Mouse (Mus musculus) MEL (cell line): ENCODE results near the gene 4930544D05Rik. TPM values are rescaled to one million over a fixed set of nuclear protein-coding genes. Genes with fewer than 3 reads are reported as not detected.
A peak's percentile ranks its signal among the peaks of the same experiment; 100 is the strongest.

Source experiments
- DNase-seq: peaks from one replicate; pipeline ENCODE4 v3.0.0; 2011; ENCODE audit warnings: low read depth, low spot score
- H3K27ac ChIP-seq: 2 replicates; pipeline ENCODE4 v1.5.1; 2012; ENCODE audit warnings: low read depth, mild to moderate bottlenecking, control low read depth, low read length, moderate library complexity; ENCODE audit not compliant: control insufficient read depth
- H3K27me3 ChIP-seq, 2 experiments: fragments of 150-350 bp in 1 of 2; sonication (generic) in 1 of 2; 2 replicates each; pipeline ENCODE4 v1.6.1; 2012; ENCODE audit warnings: low read length in 2 of 2, mild to moderate bottlenecking in 2 of 2, improper control_type of control experiment in 1 of 2, moderate library complexity in 1 of 2; ENCODE audit not compliant: insufficient read depth in 2 of 2, control insufficient read depth in 1 of 2
- H3K36me3 ChIP-seq, 2 experiments: 2 replicates each; pipeline ENCODE4 v1.6.1; 2012 to 2014; ENCODE audit warnings: low read length in 2 of 2, improper control_type of control experiment in 1 of 2, inconsistent platforms in 1 of 2, mild to moderate bottlenecking in 1 of 2; ENCODE audit not compliant: insufficient read depth in 2 of 2, control insufficient read depth in 1 of 2
- H3K4me1 ChIP-seq, 2 experiments: fragments of 150-350 bp in 1 of 2; sonication (generic) in 1 of 2; 2 replicates each; pipeline ENCODE4 v1.6.1; 2012; ENCODE audit warnings: low read length in 2 of 2, improper control_type of control experiment in 1 of 2, mild to moderate bottlenecking in 1 of 2; ENCODE audit not compliant: insufficient read depth in 2 of 2, control insufficient read depth in 1 of 2
- H3K4me3 ChIP-seq, 2 experiments: fragments of 150-350 bp in 1 of 2; sonication (generic) in 1 of 2; 2 replicates each; pipeline ENCODE4 v1.5.1; 2012; ENCODE audit warnings: low read depth in 2 of 2, low read length in 2 of 2, mild to moderate bottlenecking in 2 of 2, moderate library complexity in 2 of 2, control low read depth in 1 of 2, improper control_type of control experiment in 1 of 2; ENCODE audit not compliant: control insufficient read depth in 1 of 2, insufficient read depth in 1 of 2
- H3K79me2 ChIP-seq: 2 replicates; pipeline ENCODE4 v1.6.1; 2012; ENCODE audit warnings: mild to moderate bottlenecking, low read length, moderate library complexity; ENCODE audit not compliant: control insufficient read depth, poor library complexity, insufficient read depth
- H3K9ac ChIP-seq: 2 replicates; pipeline ENCODE4 v1.6.1; 2012; ENCODE audit warnings: low read depth, mild to moderate bottlenecking, control low read depth, low read length, moderate library complexity; ENCODE audit not compliant: control insufficient read depth, poor library complexity, severe bottlenecking
- H3K9me3 ChIP-seq: fragments of 150-350 bp; sonication (generic); replicated peaks from 2 replicates; pipeline ENCODE4 v1.6.1; 2012; ENCODE audit warnings: mild to moderate bottlenecking, low read length, improper control_type of control experiment, moderate library complexity; ENCODE audit not compliant: insufficient read depth
- BHLHE40 ChIP-seq: IDR thresholded peaks from 2 replicates; pipeline ENCODE4 v1.6.1; 2012; ENCODE audit warnings: low read depth, mild to moderate bottlenecking, inconsistent platforms, low read length, improper control_type of control experiment, borderline replicate concordance
- CHD1 ChIP-seq: IDR thresholded peaks from 2 replicates; pipeline ENCODE4 v1.6.1; 2012; ENCODE audit warnings: low read depth, mild to moderate bottlenecking, inconsistent platforms, low read length, improper control_type of control experiment
- CTCF ChIP-seq, 3 experiments: IDR thresholded peaks in 2 of 3; conservative IDR thresholded peaks in 1 of 3; 2 replicates each; pipeline ENCODE4 v1.5.1; 2011 to 2012; ENCODE audit warnings: low read length in 3 of 3, low read depth in 2 of 3, mild to moderate bottlenecking in 2 of 3, improper control_type of control experiment in 1 of 3, inconsistent platforms in 1 of 3, mixed read lengths in 1 of 3, moderate library complexity in 1 of 3; ENCODE audit not compliant: control insufficient read depth in 1 of 3, insufficient read depth in 1 of 3, poor library complexity in 1 of 3, severe bottlenecking in 1 of 3
- E2F4 ChIP-seq: IDR thresholded peaks from 2 replicates; pipeline ENCODE4 v1.6.1; 2011; ENCODE audit warnings: low read depth, low read length, improper control_type of control experiment, borderline replicate concordance
- ELF1 ChIP-seq: IDR thresholded peaks from 2 replicates; pipeline ENCODE4 v1.6.1; 2014; ENCODE audit warnings: low read depth, mild to moderate bottlenecking, inconsistent platforms, low read length, improper control_type of control experiment, moderate library complexity
- EP300 ChIP-seq, 2 experiments: IDR thresholded peaks; 2 replicates each; pipeline ENCODE4 v1.6.1; 2011; ENCODE audit warnings: improper control_type of control experiment in 2 of 2, low read length in 2 of 2, low read depth in 1 of 2, mild to moderate bottlenecking in 1 of 2
- ETS1 ChIP-seq: IDR thresholded peaks from 2 replicates; pipeline ENCODE4 v1.6.1; 2012; ENCODE audit warnings: low read depth, mild to moderate bottlenecking, inconsistent platforms, low read length, improper control_type of control experiment, moderate library complexity
- GABPA ChIP-seq: IDR thresholded peaks from 2 replicates; pipeline ENCODE4 v1.6.1; 2012; ENCODE audit warnings: low read depth, mild to moderate bottlenecking, inconsistent platforms, low read length, improper control_type of control experiment, moderate library complexity
- GATA1 ChIP-seq: IDR thresholded peaks from 2 replicates; pipeline ENCODE4 v1.6.1; 2011; ENCODE audit warnings: low read depth, low read length, improper control_type of control experiment
- HCFC1 ChIP-seq: IDR thresholded peaks from 2 replicates; pipeline ENCODE4 v1.6.1; 2012; ENCODE audit warnings: low read depth, mild to moderate bottlenecking, inconsistent platforms, low read length, improper control_type of control experiment, moderate library complexity
- JUND ChIP-seq: IDR thresholded peaks from 2 replicates; pipeline ENCODE4 v1.6.1; 2011; ENCODE audit warnings: low read depth, mild to moderate bottlenecking, improper control_type of control experiment, low read length
- KAT2A ChIP-seq: conservative IDR thresholded peaks from 2 replicates; pipeline ENCODE4 v1.6.1; 2012; ENCODE audit warnings: low read depth, low read length, improper control_type of control experiment, inconsistent platforms
- MAX ChIP-seq: IDR thresholded peaks from 2 replicates; pipeline ENCODE4 v1.6.1; 2011; ENCODE audit warnings: low read length, improper control_type of control experiment
- MXI1 ChIP-seq: IDR thresholded peaks from 2 replicates; pipeline ENCODE4 v1.6.1; 2011; ENCODE audit warnings: mild to moderate bottlenecking, low read depth, low read length, improper control_type of control experiment
- MYB ChIP-seq: IDR thresholded peaks from 2 replicates; pipeline ENCODE4 v1.6.1; 2011; ENCODE audit warnings: mild to moderate bottlenecking, low read depth, low read length, improper control_type of control experiment
- MYC ChIP-seq: IDR thresholded peaks from 2 replicates; pipeline ENCODE4 v1.6.1; 2011; ENCODE audit warnings: low read depth, mild to moderate bottlenecking, low read length, improper control_type of control experiment, moderate library complexity
- NELFE ChIP-seq: IDR thresholded peaks from 2 replicates; pipeline ENCODE4 v1.6.1; 2011; ENCODE audit warnings: low read depth, low read length, improper control_type of control experiment
- NRF1 ChIP-seq: IDR thresholded peaks from 2 replicates; pipeline ENCODE4 v1.6.1; 2014; ENCODE audit warnings: low read depth, mild to moderate bottlenecking, inconsistent platforms, low read length, improper control_type of control experiment, moderate library complexity; ENCODE audit not compliant: poor library complexity, insufficient read depth, severe bottlenecking
- POLR2AphosphoS2 ChIP-seq: IDR thresholded peaks from 2 replicates; pipeline ENCODE4 v1.6.1; 2011; ENCODE audit warnings: low read length, improper control_type of control experiment
- RCOR1 ChIP-seq: IDR thresholded peaks from 2 replicates; pipeline ENCODE4 v1.6.1; 2012; ENCODE audit warnings: low read depth, mild to moderate bottlenecking, inconsistent platforms, low read length, improper control_type of control experiment
- SIN3A ChIP-seq: IDR thresholded peaks from 2 replicates; pipeline ENCODE4 v1.6.1; 2012; ENCODE audit warnings: low read length, improper control_type of control experiment, inconsistent platforms
- TBP ChIP-seq: IDR thresholded peaks from 2 replicates; pipeline ENCODE4 v1.8.0; 2011; ENCODE audit warnings: low read depth, low read length, improper control_type of control experiment
- TCF12 ChIP-seq: IDR thresholded peaks from 2 replicates; pipeline ENCODE4 v1.6.1; 2014; ENCODE audit warnings: low read depth, mild to moderate bottlenecking, inconsistent platforms, low read length, improper control_type of control experiment, moderate library complexity
- USF1 ChIP-seq: IDR thresholded peaks from 2 replicates; pipeline ENCODE4 v1.6.1; 2014; ENCODE audit warnings: low read depth, mild to moderate bottlenecking, inconsistent platforms, low read length, improper control_type of control experiment, moderate library complexity
- USF2 ChIP-seq, 2 experiments: IDR thresholded peaks; 2 replicates each; pipeline ENCODE4 v1.6.1; 2011 to 2012; ENCODE audit warnings: improper control_type of control experiment in 2 of 2, low read length in 2 of 2, borderline replicate concordance in 1 of 2, inconsistent platforms in 1 of 2, low read depth in 1 of 2, mild to moderate bottlenecking in 1 of 2; ENCODE audit not compliant: insufficient read depth in 1 of 2
- ZMIZ1 ChIP-seq: IDR thresholded peaks from 2 replicates; pipeline ENCODE4 v1.6.1; 2012; ENCODE audit warnings: low read depth, mild to moderate bottlenecking, inconsistent platforms, low read length, improper control_type of control experiment, moderate library complexity
- ZNF384 ChIP-seq: IDR thresholded peaks from 2 replicates; pipeline ENCODE4 v1.6.1; 2012; ENCODE audit warnings: low read depth, mild to moderate bottlenecking, inconsistent platforms, low read length, improper control_type of control experiment
- polyA plus RNA-seq, 2 experiments: library from polyadenylated mRNA; stranded (reverse) in 1 of 2; unstranded in 1 of 2; fragments of >175 nt in 1 of 2; fragments of >200 nt in 1 of 2; gene quantifications; 2 replicates each; pipeline versions ENCODE4 v1.2.1 to v1.2.4; 2012; ENCODE audit warnings: low replicate concordance in 2 of 2, low read depth in 1 of 2; ENCODE audit not compliant: insufficient read length in 2 of 2, insufficient read depth in 1 of 2, missing spikeins in 1 of 2
- total RNA-seq: library from RNA; depleted of rRNA; stranded (reverse); fragments of 300-350 nt; gene quantifications from 2 replicates; pipeline ENCODE4 v1.2.3, GENCODE M21; 2012

Gene 4930544D05Rik
- total and polyA plus RNA-seq, 3 experiments, result 0.10 TPM; not detected in 2

DNA sequence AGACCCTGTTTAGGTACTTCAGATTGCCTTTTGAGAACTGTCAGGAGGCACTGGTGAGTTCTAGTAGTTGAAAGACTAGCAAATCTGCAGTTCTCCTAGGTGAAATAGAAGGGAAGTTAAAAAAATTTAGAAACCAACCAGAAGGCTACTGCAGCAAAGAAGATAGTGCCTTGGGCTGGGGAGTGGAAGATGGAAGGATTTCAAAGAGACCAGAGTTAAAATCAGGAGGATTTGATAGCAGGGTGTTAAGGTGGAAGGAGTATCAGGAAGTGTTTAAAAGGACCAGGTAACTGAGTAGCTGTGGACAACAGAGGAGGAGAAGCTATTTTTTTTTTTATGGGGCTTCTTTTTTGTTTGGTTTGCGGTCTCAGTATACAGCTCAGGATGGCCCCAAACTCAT is 22.1 kb downstream of the 4930544D05Rik start:
- DNase-seq, result peak; percentile 69
- peaks cover 14 to 47% of the 10 kb centered on the region in 2 experiments for H3K4me1 ChIP-seq
- no peaks in the 10 kb centered on the region for H3K27me3 ChIP-seq
- peak overlapping the region; percentile 52 for H3K9ac ChIP-seq
- TF ChIP-seq SIN3A (peak; percentile 49; the same call in 1 of the 2 replicates), ZNF384 (peak; percentile 85), MYB (no peak), E2F4 (0 out of 2 replicates have a peak, but pooled peaks have one; percentile 75), NELFE (peak; percentile 39; the same call in 1 of the 2 replicates), JUND (0 out of 2 replicates have a peak, but pooled peaks have one; percentile 41), EP300 (IDR thresholded peaks at IDR 0.05; ENCODE audit: low read depth in 1 of 2, low read length in 2 of 2) (peak; percentile 76 to 80), HCFC1 (no peak; the same call in 1 of the 2 replicates), BHLHE40 (no peak), CHD1 (0 out of 2 replicates have a peak, but pooled peaks have one; percentile 25), MXI1 (peak; percentile 63), ETS1 (peak; percentile 59), USF2 (IDR thresholded peaks at IDR 0.05; ENCODE audit: borderline replicate concordance in 1 of 2, insufficient read depth in 1 of 2, low read depth in 1 of 2, low read length in 2 of 2) (no peak), MYC (0 out of 2 replicates have a peak, but pooled peaks have one; percentile 28), TCF12 (peak; percentile 75), MAX (peak; percentile 48; the same call in 1 of the 2 replicates), GATA1 (peak; percentile 72), ZMIZ1 (0 out of 2 replicates have a peak, but pooled peaks have one; percentile 46), RCOR1 (peak; percentile 81)
- peak overlapping the region; percentile 96 for H3K27ac ChIP-seq
- H3K9me3 ChIP-seq, result no peaks in the 10 kb centered on the region
- peaks cover 0 to 41% of the 10 kb centered on the region in 2 experiments; a peak in 2 of 4 replicates for H3K36me3 ChIP-seq
- H3K79me2 ChIP-seq, result peaks cover 10% of the 10 kb centered on the region; the same call in 1 of the 2 replicates
- peak overlapping the region in 1 of 2 experiments; percentile 9; a peak in 1 of 4 replicates for H3K4me3 ChIP-seq

DNA sequence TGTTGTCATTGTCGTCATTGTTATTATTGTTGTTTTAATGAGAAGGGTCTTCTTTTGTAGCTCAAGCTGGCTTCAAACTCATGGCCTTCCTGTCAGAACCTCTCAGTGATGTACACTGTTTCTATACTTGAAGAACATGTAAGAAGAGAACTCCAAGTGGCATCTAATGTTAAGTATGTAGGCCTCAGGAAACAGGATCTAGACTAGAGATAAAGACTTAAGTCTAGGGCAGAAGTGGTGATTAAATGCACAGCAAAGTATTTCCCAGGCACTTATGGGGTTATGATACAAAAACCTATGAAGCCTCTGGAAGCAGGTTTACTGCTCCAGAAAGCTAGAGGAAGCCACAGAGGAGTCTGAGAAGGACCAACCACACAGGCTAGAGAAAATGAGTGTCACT is 22.6 kb downstream of the 4930544D05Rik start:
- H3K9me3 ChIP-seq, result no peaks in the 10 kb centered on the region
- peak overlapping the region; percentile 52 for H3K9ac ChIP-seq
- peaks cover 10% of the 10 kb centered on the region; the same call in 1 of the 2 replicates for H3K79me2 ChIP-seq
- TF ChIP-seq E2F4 (no peak), KAT2A (no peak), BHLHE40 (no peak), GABPA (no peak), ELF1 (no peak), TBP (peak; percentile 39; the same call in 1 of the 2 replicates), CHD1 (0 out of 2 replicates have a peak, but pooled peaks have one; percentile 28), EP300 (IDR thresholded peaks at IDR 0.05; ENCODE audit: low read depth in 1 of 2, low read length in 2 of 2) (peak in 1 of 2 experiments; percentile 55; a peak in 2 of 4 replicates), GATA1 (peak; percentile 88), POLR2AphosphoS2 (no peak), NRF1 (no peak), USF1 (no peak), TCF12 (0 out of 2 replicates have a peak, but pooled peaks have one; percentile 15), CTCF (IDR thresholded peaks at IDR 0.05 in 2 of 3, conservative IDR thresholded peaks at IDR 0.05 in 1 of 3; ENCODE audit: control insufficient read depth in 1 of 3, insufficient read depth in 1 of 3, low read depth in 2 of 3, low read length in 3 of 3, poor library complexity in 1 of 3, severe bottlenecking in 1 of 3) (no peak), MAX (no peak)
- no peaks in the 10 kb centered on the region for H3K27me3 ChIP-seq
- peak overlapping the region; percentile 96 for H3K27ac ChIP-seq
- no peak for DNase-seq
- peaks cover 14 to 47% of the 10 kb centered on the region in 2 experiments for H3K4me1 ChIP-seq
- peak overlapping the region; percentile 4 to 9; a peak in 3 of 4 replicates for H3K4me3 ChIP-seq
- H3K36me3 ChIP-seq, result peaks cover 0 to 41% of the 10 kb centered on the region in 2 experiments; a peak in 2 of 4 replicates
